Mouse (Mus musculus) bone marrow macrophage, adult 2 months (primary cell): ENCODE measurements around the gene Mip.

Experiments
- CTCF ChIP-seq: IDR thresholded peaks from 2 replicates; pipeline ENCODE4 v1.5.1; 2012; ENCODE audit warnings: low read depth, mild to moderate bottlenecking, low read length, moderate library complexity
- POLR2A ChIP-seq: IDR thresholded peaks from 2 replicates; pipeline ENCODE4 v1.6.1; 2012; ENCODE audit warnings: mild to moderate bottlenecking, low read depth, low read length, borderline replicate concordance

GRCm38 (mm10) chr10:128210954-128211353 is 14.7 kb upstream of the Mip start:
- no peak for TF ChIP-seq POLR2A
- TF ChIP-seq CTCF, result no peak
